Mouse (Mus musculus) spleen, adult 2 months (tissue): ENCODE results near the gene Etv3.

Experiments
- CTCF ChIP-seq: fragments of 200-500 bp; IDR thresholded peaks from 2 replicates; pipeline ENCODE4 v1.5.1; 2011; ENCODE audit warnings: mild to moderate bottlenecking, inconsistent platforms; ENCODE audit not compliant: insufficient read depth, insufficient read length, insufficient replicate concordance; ENCODE audit errors: extremely low read depth
- POLR2A ChIP-seq: fragments of 200-500 bp; IDR thresholded peaks from 2 replicates; pipeline ENCODE4 v1.6.1; 2011; ENCODE audit warnings: low read depth, low read length, inconsistent platforms

GRCm38 (mm10) chr3:87561434-87561833, 36.2 kb downstream of the Etv3 start:
- TF ChIP-seq POLR2A (no peak), CTCF (no peak)
